Mouse (Mus musculus): ENCODE data around the gene Zmynd10.

The Zmynd10 gene

DNA sequence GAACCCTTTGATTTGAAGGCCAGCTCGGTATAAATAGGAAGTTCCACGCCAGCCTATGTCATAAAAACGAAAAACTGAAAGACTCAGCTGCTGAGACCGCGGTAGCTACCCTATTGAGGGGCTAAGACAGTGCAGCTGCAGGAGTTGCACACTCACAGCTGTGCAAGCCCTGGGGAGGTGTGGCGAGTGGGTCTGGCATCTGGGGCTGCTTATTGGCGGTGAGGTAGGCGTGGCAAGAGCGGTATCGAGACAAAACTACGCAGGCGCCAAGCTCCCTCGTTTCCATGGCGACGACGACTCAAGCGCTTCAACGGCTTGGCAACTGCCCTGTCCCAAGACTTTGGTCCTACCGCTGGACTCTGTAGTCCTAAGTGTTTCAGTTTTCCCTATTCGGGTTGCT lies at the start of gene Zmynd10:
TSS of gene Zmynd10 (plus strand) at position 273 of the 400 bp plus-strand sequence.
- DNase-seq = peak; percentile 96

DNA sequence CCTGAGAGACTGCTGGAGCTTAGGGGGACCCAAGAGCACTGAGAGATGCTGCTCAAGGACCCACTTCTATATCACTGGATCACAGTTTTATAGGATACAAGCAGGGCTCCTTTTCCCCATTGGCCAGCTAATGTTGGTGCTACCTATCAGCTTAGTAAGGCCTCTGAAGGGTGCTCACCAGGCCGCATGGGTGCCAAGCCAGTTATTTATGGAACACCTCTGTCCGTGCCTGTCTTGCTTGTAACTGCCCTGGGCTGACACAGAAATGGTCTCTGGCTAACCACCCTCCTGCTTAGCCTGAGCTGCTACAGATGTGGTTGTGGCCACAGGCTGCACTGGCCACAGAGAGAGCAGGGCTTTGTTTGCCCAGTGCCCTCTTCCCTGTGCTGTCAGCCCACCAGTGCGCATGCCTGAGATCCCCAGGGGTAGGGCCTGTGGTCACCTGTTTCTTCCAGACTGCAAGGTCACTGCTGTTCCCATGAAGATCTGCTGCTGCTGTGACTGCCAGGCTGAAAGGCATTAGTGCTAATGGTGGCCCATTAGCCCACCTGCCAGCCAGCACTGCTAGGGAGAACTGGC lies 46.3 kb upstream of the Zmynd10 start:
- no peak for DNase-seq

DNA sequence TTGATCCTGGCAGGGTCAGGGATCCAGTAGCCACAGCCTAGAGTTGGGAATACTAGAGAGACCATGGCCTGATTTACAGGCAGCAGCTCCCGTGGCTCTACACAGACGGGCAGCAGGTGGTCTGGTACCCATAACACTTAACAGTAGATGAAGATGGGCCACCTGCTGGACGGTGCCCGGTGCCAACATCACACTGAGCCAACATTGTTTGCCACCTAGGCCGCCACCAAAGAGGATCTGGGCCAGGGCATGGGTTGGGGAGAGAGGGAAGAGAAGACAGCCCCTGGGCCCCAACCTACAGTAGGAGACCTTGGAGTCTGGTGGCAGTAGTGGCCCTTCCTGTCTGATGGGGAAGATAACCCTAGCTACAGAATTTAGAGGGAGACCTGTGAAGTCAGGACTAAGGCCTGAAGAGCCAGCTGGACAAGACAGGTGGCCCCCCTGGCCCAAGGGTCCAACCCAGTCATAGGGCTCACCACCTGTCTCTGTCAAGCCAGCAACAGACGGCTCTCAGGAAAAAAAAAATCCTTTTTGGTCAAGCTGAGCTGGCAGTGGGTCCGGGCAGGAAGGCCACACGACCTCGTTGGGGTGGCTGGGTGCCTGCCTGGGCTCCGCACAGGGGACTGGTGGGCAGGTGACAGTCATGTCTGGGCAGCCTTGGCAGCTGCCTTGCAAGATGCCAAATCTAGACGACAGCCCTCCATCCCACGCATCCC lies 44.8 kb upstream of the Zmynd10 start:
- no peak for DNase-seq

GRCm38 (mm10) chr9:107504662-107505537 lies 42.2 kb upstream of the Zmynd10 start:
- no peak for DNase-seq

GRCm38 (mm10) chr9:107508266-107508665 lies 38.8 kb upstream of the Zmynd10 start:
- no peak for DNase-seq

- no peak for DNase-seq
Measured at GRCm38 (mm10) chr9:107510384-107511100, 36.6 kb upstream of the Zmynd10 start.

DNA sequence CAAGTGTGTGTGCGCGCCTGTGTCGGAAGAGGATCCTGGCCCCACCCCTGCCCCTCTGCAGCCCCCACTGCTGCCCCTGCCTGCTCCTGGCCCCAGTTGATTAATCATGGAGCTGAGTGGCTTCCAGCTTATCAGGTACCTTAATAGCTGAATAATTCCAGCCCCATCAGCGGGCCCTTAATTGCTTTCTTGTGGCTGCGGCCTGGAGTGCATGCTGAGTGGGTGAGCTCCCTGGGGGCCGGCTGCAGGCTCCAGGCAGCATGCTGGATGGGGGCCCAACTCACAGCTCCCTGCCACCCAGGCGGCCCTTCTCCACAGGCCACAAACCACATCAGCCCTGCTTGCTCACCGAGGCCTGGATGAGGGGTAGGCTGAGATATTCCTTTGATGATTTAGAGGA lies 35.7 kb upstream of the Zmynd10 start:
- DNase-seq = no peak

DNA sequence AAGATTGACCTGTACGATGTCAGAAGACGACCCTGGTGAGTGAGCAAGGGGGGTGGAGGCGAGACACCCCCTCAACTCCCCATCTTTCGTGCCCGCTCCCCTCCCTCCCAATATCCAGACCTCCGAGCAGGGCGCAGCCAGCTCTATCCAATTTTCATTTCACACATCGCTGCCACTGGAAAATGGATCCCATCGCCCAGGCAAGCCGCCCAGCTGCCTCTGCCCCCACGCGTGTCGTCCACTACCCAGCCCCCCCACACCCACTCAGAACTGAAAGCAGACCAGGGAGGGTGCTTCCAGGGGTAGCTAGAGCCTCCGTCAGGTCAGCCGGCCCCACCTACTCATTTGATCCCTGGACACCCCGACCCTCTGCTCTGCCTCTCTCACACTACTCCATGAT lies 34.8 kb upstream of the Zmynd10 start:
- DNase-seq = no peak

GRCm38 (mm10) chr9:107514303-107514955 lies 32.7 kb upstream of the Zmynd10 start:
- peak; percentile 92 for DNase-seq

DNA sequence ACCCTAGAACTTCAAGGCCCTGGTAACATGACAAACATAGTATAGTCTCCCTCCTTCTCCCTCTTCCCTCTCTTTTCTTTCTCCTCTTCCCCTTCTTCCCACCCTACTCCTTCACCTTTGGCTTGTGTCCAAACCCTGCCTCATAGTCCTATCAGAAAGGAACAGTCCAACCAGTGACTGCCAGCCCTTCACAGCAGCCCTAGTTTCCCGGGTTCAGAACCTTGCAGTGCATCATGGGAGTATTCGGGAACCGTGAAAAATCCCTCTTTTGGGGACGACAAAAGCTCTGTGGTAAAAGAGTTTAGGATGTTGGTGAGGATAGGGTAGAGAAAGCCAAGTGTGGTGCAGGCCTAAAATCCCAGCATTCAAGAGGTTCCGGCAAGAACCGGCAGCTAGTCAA lies 26.8 kb upstream of the Zmynd10 start:
- DNase-seq = no peak

- no peak for DNase-seq
Measured at GRCm38 (mm10) chr9:107521190-107521589, 25.9 kb upstream of the Zmynd10 start.

GRCm38 (mm10) chr9:107521711-107522399 lies 25.2 kb upstream of the Zmynd10 start:
- DNase-seq = no peak

DNA sequence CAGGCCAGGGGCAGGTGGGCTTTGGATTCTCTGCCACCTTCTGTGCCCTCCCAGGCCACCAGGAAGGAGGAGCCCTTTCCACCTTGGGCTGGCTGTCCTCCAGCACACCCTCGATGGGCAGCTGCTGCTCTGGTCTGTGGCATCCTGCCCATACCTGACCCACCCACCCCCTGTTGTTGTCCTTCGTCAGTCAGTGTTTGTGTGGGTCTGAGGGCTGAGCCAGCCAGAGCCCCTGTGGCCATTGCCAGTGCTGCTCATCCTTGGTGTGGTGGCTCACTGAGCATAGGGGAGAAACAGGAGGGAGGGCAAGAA lies 24.7 kb upstream of the Zmynd10 start:
- no peak for DNase-seq

DNA sequence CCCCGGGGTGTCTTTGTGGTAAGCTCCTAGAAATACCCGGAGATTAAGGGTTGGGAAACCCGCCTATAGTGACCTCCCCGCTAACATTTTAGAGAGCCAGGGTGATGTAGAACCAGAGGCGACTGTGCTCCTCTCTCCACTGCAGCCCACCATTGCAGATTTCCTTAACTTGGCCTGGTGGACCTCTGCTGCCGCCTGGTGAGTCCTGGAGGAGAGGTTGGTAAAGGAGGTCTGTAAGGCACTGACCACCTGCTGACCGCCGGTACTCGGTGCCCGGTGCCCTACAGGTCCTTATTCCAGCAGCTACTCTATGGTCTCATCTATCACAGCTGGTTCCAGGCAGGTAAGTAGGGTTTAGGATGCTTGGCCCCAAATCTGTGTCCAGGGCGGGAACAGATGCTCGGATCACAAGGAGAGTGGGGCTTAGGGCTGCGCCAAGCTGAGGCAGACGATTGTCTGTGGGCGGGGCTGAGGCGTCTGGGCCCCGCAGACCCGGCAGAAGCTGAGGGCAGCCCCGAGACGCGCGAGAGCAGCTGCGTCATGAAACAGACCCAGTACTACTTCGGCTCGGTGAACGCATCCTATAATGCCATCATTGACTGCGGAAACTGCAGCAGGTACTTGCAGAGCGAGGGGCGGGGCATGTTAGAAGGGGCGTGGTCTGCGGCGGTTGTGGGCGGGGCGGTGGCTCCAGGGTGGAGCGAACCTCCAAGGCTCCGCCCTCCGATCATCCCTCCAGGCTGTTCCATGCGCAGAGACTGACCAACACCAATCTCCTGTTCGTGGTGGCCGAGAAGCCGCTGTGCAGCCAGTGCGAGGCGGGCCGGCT lies 20.7 kb upstream of the Zmynd10 start:
- peak; percentile 90 for DNase-seq

DNA sequence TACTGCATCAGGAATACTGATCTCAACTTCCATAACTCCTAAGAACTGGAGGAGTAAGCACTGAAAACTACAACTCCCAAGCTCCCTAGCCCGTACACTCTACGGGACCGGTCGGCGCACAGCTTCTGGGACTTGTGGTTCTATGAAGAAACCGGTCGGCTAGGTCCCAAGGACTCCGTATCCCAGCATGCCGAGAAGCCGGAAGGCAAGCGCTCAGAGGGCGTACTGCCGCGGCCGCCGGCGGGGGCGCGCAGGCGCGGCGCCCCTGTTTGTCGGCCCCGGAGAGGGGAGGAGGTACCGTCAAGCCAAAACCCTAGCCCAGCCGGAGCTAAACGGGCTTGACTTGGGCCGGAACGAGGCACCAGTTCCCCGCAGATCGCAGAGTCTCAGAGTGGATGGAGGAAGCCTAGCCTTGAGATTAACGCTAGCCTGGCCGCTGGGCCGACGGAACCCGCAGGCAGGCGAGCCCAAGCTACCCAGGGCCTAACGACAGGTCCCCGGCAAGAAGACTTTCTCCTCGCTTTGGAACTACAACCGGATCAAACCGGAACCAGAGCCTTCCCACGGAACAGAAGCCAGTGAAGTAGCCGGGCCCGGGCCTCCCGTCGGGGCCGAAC lies 13.2 kb upstream of the Zmynd10 start, which contains the start of gene Tmem115:
TSS of gene Tmem115 (plus strand) at position 155 of the 617 bp plus-strand sequence.
- peak; percentile 95 for DNase-seq

GRCm38 (mm10) chr9:107534408-107535202 lies 12.5 kb upstream of the Zmynd10 start:
- DNase-seq = peak; percentile 60

DNA sequence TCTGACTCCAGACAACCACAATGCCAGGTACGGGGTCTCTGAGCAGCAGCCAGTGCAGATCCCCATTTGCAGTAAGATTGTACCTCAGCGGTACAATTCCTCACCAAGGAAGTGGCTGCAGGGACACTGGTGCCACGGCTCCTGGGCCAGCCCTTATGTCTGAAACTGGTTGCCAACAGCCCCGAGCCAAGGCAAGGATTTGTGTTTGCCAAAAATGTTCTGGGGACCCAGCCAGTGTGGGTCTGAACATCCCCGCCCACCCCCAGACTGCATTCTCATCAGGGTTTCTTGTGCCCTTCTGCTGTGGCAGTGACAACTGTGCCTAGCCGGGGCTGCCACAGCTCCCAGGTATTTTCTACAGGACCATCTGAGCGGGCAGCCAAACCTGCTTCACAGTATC lies 8.9 kb upstream of the Zmynd10 start:
- no peak for DNase-seq

DNA sequence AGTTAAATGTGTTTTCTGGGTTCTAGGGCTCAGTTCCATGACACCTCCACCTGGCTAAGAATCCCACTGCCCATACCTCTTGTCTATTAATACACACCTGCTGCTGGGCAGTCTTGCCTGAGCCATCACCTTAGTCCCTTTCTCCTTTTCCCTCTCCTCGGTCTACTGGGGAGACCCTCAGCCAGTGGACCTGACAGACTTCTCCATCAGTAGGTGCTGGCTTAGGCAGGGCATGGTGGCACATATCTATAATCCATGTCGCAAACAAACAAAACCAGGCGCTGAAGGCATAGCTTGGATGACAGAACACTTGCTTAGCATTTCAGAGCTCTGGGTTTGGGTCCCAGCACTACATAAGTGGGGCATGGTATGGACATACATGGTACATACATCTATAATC lies 8.4 kb upstream of the Zmynd10 start:
- DNase-seq = no peak

GRCm38 (mm10) chr9:107539940-107540339 lies 7.2 kb upstream of the Zmynd10 start:
- DNase-seq = no peak

GRCm38 (mm10) chr9:107540420-107540819 lies 6.7 kb upstream of the Zmynd10 start:
- no peak for DNase-seq

Data from kidney, postnatal 10 days (tissue).